Comparison of ENCODE assay signal across 7 mouse cellular contexts in genomic region chr7:141173323-141173850, GRCm38 (mm10). TPM values are rescaled to one million over a fixed set of nuclear protein-coding genes. Genes with fewer than 3 reads are reported as not detected.
A peak's percentile ranks its signal among the peaks of the same experiment; 100 is the strongest.
DNase-seq lines count a peak whose midpoint lies in the region; ATAC-seq and TF ChIP-seq lines count a peak whose summit lies in the region.

No protein-coding gene starts in this region.

- H3K27ac ChIP-seq in neural tube, embryonic 11.5 days (ENCODE audit: low read depth, low read length) = no peak overlapping the region
- no peak overlapping the region for H3K27ac ChIP-seq in forebrain, embryonic 12.5 days
- H3K27ac ChIP-seq in limb, embryonic 14.5 days (replicated peaks; ENCODE audit: low read depth, low read length) = peak overlapping the region; percentile 90
- peak overlapping the region; percentile 95 for H3K27ac ChIP-seq in stomach, embryonic 16.5 days (ENCODE audit: low read length)

- H3K9me3 ChIP-seq in neural tube, embryonic 11.5 days (ENCODE audit: control insufficient read depth, low read length) = no peaks in the 10 kb centered on the region
- no peaks in the 10 kb centered on the region for H3K9me3 ChIP-seq in forebrain, embryonic 12.5 days
- H3K9me3 ChIP-seq in limb, embryonic 14.5 days (ENCODE audit: control insufficient read depth, low read length) = no peaks in the 10 kb centered on the region
- H3K9me3 ChIP-seq in stomach, embryonic 16.5 days (replicated peaks; ENCODE audit: control insufficient read depth, low read length) = no peaks in the 10 kb centered on the region

- DNase-seq in neural tube, embryonic 11.5 days (ENCODE audit: low spot score) = peak; percentile 3
- DNase-seq in neural tube, embryonic 10.5 days (ENCODE audit: extremely low spot score, low spot score) = no peak
- no peak for DNase-seq in limb, embryonic 14.5 days (ENCODE audit: low spot score)
- DNase-seq in cerebellum, postnatal 10 days = no peak
- no peak for DNase-seq in right cerebral cortex, postnatal 10 days (ENCODE audit: low spot score in 2 of 2)

- no peaks in the 10 kb centered on the region for H3K27me3 ChIP-seq in neural tube, embryonic 11.5 days (ENCODE audit: control insufficient read depth, insufficient read depth, low read length)
- H3K27me3 ChIP-seq in forebrain, embryonic 12.5 days = 0 out of 2 replicates have a peak, but pooled peaks cover 3% of the 10 kb centered on the region
- no peaks in the 10 kb centered on the region; the same call in 1 of the 2 replicates for H3K27me3 ChIP-seq in limb, embryonic 14.5 days (ENCODE audit: control insufficient read depth, insufficient read depth, low read length)
- H3K27me3 ChIP-seq in stomach, embryonic 16.5 days (ENCODE audit: control insufficient read depth, insufficient read depth, low read length) = no peaks in the 10 kb centered on the region

- WGBS in neural tube, embryonic 11.5 days = 87% methylated on average over 5 of the region's 5 CpGs
- WGBS in forebrain, embryonic 12.5 days = 93% methylated on average over 5 of the region's 5 CpGs
- WGBS in limb, embryonic 14.5 days = 76% methylated on average over 5 of the region's 5 CpGs
- WGBS in stomach, embryonic 16.5 days = 67% methylated on average over 5 of the region's 5 CpGs

- 0 out of 2 replicates have a peak overlapping the region, but pooled peaks have one; percentile 36 for H3K4me3 ChIP-seq in neural tube, embryonic 11.5 days (ENCODE audit: low read depth, low read length)
- peak overlapping the region; percentile 54 for H3K4me3 ChIP-seq in forebrain, embryonic 12.5 days (replicated peaks)
- peak overlapping the region; percentile 59 for H3K4me3 ChIP-seq in limb, embryonic 14.5 days (replicated peaks; ENCODE audit: low read length)
- peak overlapping the region; percentile 61 for H3K4me3 ChIP-seq in stomach, embryonic 16.5 days (replicated peaks; ENCODE audit: low read length)

- peaks cover 9% of the 10 kb centered on the region for H3K4me1 ChIP-seq in neural tube, embryonic 11.5 days (ENCODE audit: control insufficient read depth, insufficient read depth, low read length)
- H3K4me1 ChIP-seq in forebrain, embryonic 12.5 days = peaks cover 14% of the 10 kb centered on the region
- H3K4me1 ChIP-seq in limb, embryonic 14.5 days (ENCODE audit: control insufficient read depth, insufficient read depth, low read length) = peaks cover 6% of the 10 kb centered on the region; the same call in 1 of the 2 replicates
- peaks cover 16% of the 10 kb centered on the region for H3K4me1 ChIP-seq in stomach, embryonic 16.5 days (ENCODE audit: control insufficient read depth, insufficient read depth, low read length)

- H3K36me3 ChIP-seq in neural tube, embryonic 11.5 days (ENCODE audit: control insufficient read depth, insufficient read depth, low read length) = no peaks in the 10 kb centered on the region
- no peaks in the 10 kb centered on the region for H3K36me3 ChIP-seq in forebrain, embryonic 12.5 days (replicated peaks)
- no peaks in the 10 kb centered on the region for H3K36me3 ChIP-seq in limb, embryonic 14.5 days (ENCODE audit: control insufficient read depth, insufficient read depth, low read length)
- no peaks in the 10 kb centered on the region for H3K36me3 ChIP-seq in stomach, embryonic 16.5 days (ENCODE audit: control insufficient read depth, insufficient read depth, low read length)

- no peak for ATAC-seq in neural tube, embryonic 11.5 days (ENCODE audit: insufficient read depth, low FRiP score, low TSS enrichment)
- ATAC-seq in forebrain, embryonic 12.5 days (ENCODE audit: low FRiP score) = no peak
- no peak for ATAC-seq in limb, embryonic 14.5 days (ENCODE audit: low FRiP score, low read depth)
- ATAC-seq in stomach, embryonic 16.5 days (ENCODE audit: insufficient read depth, low FRiP score) = no peak

- peak overlapping the region; percentile 47 for H3K9ac ChIP-seq in neural tube, embryonic 11.5 days (ENCODE audit: low read length)
- H3K9ac ChIP-seq in forebrain, embryonic 12.5 days = no peak overlapping the region; the same call in 1 of the 2 replicates
- H3K9ac ChIP-seq in limb, embryonic 14.5 days (ENCODE audit: low read depth, low read length, severe bottlenecking) = peak overlapping the region; percentile 71; the same call in 1 of the 2 replicates
- H3K9ac ChIP-seq in stomach, embryonic 16.5 days (ENCODE audit: low read length) = peak overlapping the region; percentile 83

- no peak for TF ChIP-seq POLR2A in limb, embryonic 14.5 days (IDR thresholded peaks at IDR 0.05; ENCODE audit: borderline replicate concordance, extremely low read depth, insufficient read depth, insufficient read length)

- H3K4me2 ChIP-seq in neural tube, embryonic 11.5 days (ENCODE audit: low read depth) = peak overlapping the region; percentile 60
- H3K4me2 ChIP-seq in forebrain, embryonic 12.5 days = peak overlapping the region; percentile 62
- peak overlapping the region; percentile 85 for H3K4me2 ChIP-seq in limb, embryonic 14.5 days (replicated peaks; ENCODE audit: low read depth, low read length, severe bottlenecking)
- H3K4me2 ChIP-seq in stomach, embryonic 16.5 days (ENCODE audit: low read depth, low read length) = peak overlapping the region; percentile 70

RNA-seq across cellular contexts. Expression of gene Rnh1, which starts 0.7 kb away (rescaled TPM):
- polyA plus RNA-seq in neural tube, embryonic 11.5 days (2014; fragmentation: Nextera tagmentation; extraction: Ambion mirVana) = 69.5 and 69.7 TPM in 2 replicates
- polyA plus RNA-seq in forebrain, embryonic 12.5 days (2016; fragmentation: Nextera tagmentation; extraction: Ambion mirVana) = 47.2 and 49.7 TPM in 2 replicates
- polyA plus RNA-seq in limb, embryonic 14.5 days (2012; rRNA removed) = 92.3 and 105 TPM in 2 replicates
- polyA plus RNA-seq in limb, embryonic 14.5 days (2014; fragmentation: Nextera tagmentation; extraction: Ambion mirVana) = 190 and 216 TPM in 2 replicates
- 240 and 265 TPM in 2 replicates for polyA plus RNA-seq in stomach, embryonic 16.5 days (2015; fragmentation: Nextera tagmentation; extraction: Ambion mirVana)

RNA-seq across cellular contexts. Expression of gene Hras, which starts 20.4 kb away (rescaled TPM):
- 111 and 122 TPM in 2 replicates for polyA plus RNA-seq in neural tube, embryonic 11.5 days (2014; fragmentation: Nextera tagmentation; extraction: Ambion mirVana)
- polyA plus RNA-seq in forebrain, embryonic 12.5 days (2016; fragmentation: Nextera tagmentation; extraction: Ambion mirVana) = 79.1 and 89.4 TPM in 2 replicates
- polyA plus RNA-seq in limb, embryonic 14.5 days (2012; rRNA removed) = 111 and 112 TPM in 2 replicates
- polyA plus RNA-seq in limb, embryonic 14.5 days (2014; fragmentation: Nextera tagmentation; extraction: Ambion mirVana) = 136 and 143 TPM in 2 replicates
- 45.1 and 48.0 TPM in 2 replicates for polyA plus RNA-seq in stomach, embryonic 16.5 days (2015; fragmentation: Nextera tagmentation; extraction: Ambion mirVana)

RNA-seq across cellular contexts. Expression of gene Lrrc56, which starts 20.6 kb away (rescaled TPM):
- polyA plus RNA-seq in neural tube, embryonic 11.5 days (2014; fragmentation: Nextera tagmentation; extraction: Ambion mirVana) = 9.1 and 9.5 TPM in 2 replicates
- 14.2 and 16.0 TPM in 2 replicates for polyA plus RNA-seq in forebrain, embryonic 12.5 days (2016; fragmentation: Nextera tagmentation; extraction: Ambion mirVana)
- polyA plus RNA-seq in limb, embryonic 14.5 days (2012; rRNA removed) = 14.8 and 17.8 TPM in 2 replicates
- polyA plus RNA-seq in limb, embryonic 14.5 days (2014; fragmentation: Nextera tagmentation; extraction: Ambion mirVana) = 5.8 and 8.3 TPM in 2 replicates
- polyA plus RNA-seq in stomach, embryonic 16.5 days (2015; fragmentation: Nextera tagmentation; extraction: Ambion mirVana) = 7.1 TPM in 2 replicates

RNA-seq across cellular contexts. Expression of gene Lmntd2, which starts 40.5 kb away (rescaled TPM):
- polyA plus RNA-seq in neural tube, embryonic 11.5 days (2014; fragmentation: Nextera tagmentation; extraction: Ambion mirVana) = 1.9 and 2.0 TPM in 2 replicates
- 3.3 and 3.7 TPM in 2 replicates for polyA plus RNA-seq in forebrain, embryonic 12.5 days (2016; fragmentation: Nextera tagmentation; extraction: Ambion mirVana)
- 6.6 and 6.9 TPM in 2 replicates for polyA plus RNA-seq in limb, embryonic 14.5 days (2012; rRNA removed)
- 0.95 and 1.7 TPM in 2 replicates for polyA plus RNA-seq in limb, embryonic 14.5 days (2014; fragmentation: Nextera tagmentation; extraction: Ambion mirVana)
- polyA plus RNA-seq in stomach, embryonic 16.5 days (2015; fragmentation: Nextera tagmentation; extraction: Ambion mirVana) = 4.8 and 6.3 TPM in 2 replicates

RNA-seq across cellular contexts. Expression of gene Rassf7, which starts 42.3 kb away (rescaled TPM):
- 34.4 and 45.7 TPM in 2 replicates for polyA plus RNA-seq in neural tube, embryonic 11.5 days (2014; fragmentation: Nextera tagmentation; extraction: Ambion mirVana)
- polyA plus RNA-seq in forebrain, embryonic 12.5 days (2016; fragmentation: Nextera tagmentation; extraction: Ambion mirVana) = 35.4 and 38.5 TPM in 2 replicates
- polyA plus RNA-seq in limb, embryonic 14.5 days (2012; rRNA removed) = 40.0 and 44.8 TPM in 2 replicates
- 30.9 and 31.7 TPM in 2 replicates for polyA plus RNA-seq in limb, embryonic 14.5 days (2014; fragmentation: Nextera tagmentation; extraction: Ambion mirVana)
- 82.3 and 104 TPM in 2 replicates for polyA plus RNA-seq in stomach, embryonic 16.5 days (2015; fragmentation: Nextera tagmentation; extraction: Ambion mirVana)

Comparison
In these comparisons a context has a peak if more than half of its experiments do, and no peak if none do; other contexts are left out.
1. H3K27ac ChIP-seq: peak in limb, embryonic 14.5 days (single experiment) and stomach, embryonic 16.5 days (single experiment); none in neural tube, embryonic 11.5 days (single experiment) and forebrain, embryonic 12.5 days (single experiment).
2. Peak in every context shown above with its lines, with median percentiles within 50 percentile points of each other: H3K4me2 ChIP-seq and H3K4me3 ChIP-seq.